Mouse (Mus musculus) heart, adult 8-10 months (tissue): ENCODE measurements around the gene Gm525. TPM values are rescaled to one million over a fixed set of nuclear protein-coding genes. Genes with fewer than 3 reads are reported as not detected.
A peak's percentile ranks its signal among the peaks of the same experiment; 100 is the strongest.
"Not testable (repeated sequence)": the region's sequence is repeated elsewhere in the genome, so short reads cannot be mapped to it uniquely, and the experiment has no call there.

ENCODE experiments used
- DNase-seq: peaks from one replicate; pipeline ENCODE4 v3.0.0; 2022; ENCODE audit warnings: low spot score
- total RNA-seq, 4 experiments: library from RNA; stranded (reverse); gene quantifications; 2 replicates each; pipeline ENCODE4 v1.2.4; 2022

Gm525 gene
- under 1 TPM in 1 of 4 experiments, not detected in 3; 0.60 TPM for total RNA-seq

GRCm38 (mm10) chr11:89073541-89073940 is at the start of gene Gm525:
Gene Gm525, plus strand, starts transcription at chr11:89073841.
- DNase-seq = no peak

DNA sequence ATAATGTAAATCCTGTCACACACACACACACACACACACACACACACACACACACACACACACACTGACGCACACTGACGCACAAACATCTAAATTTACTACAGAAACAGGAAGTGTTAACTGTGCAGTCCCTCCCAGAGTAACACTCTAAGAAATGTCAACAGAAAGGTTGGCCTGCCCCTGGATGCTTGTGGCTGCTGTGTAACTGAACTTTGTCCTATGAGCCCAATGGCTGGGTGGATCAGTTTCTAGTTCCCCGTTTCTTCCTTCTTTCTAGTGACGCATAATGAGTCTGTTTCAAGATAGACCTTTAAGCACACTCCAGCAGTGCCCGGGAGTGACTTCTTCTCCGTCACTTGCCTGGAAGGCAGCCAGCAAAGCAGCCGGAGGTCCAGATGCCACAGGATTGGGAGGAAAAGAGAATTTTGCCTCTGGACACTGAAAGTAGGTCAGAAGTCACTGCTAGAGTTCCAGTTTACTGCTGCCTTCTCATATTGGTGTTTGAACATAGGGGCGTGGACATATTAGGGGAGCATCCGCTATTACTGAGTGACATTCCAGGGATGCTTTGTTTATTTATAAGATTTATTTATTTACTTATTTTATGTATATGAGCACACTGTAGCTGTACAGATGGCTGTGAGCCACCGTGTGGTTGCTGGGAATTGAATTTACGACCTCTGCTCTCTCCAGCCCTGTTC is 49.3 kb upstream of the Gm525 start:
- DNase-seq = peak; percentile 87

DNA sequence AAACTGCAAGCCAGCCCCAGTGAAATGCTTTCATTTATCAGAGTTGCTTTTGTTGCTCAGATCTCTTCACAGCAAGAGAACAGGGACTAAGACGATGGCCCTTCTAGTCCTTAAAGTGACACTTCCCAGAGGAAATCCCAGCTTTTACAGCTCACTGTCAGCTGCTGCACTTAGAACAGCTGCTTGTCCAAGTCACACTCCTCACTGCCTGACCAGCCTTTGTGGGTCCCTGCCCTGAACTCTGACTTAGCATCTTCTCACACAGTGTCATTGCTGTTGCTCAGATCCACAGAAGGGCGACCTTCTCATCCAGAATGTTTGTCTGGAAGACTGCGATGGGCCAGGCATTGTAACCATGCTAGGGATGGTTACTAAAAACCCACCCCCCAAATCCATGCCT is 48.0 kb upstream of the Gm525 start:
- DNase-seq = no peak

DNA sequence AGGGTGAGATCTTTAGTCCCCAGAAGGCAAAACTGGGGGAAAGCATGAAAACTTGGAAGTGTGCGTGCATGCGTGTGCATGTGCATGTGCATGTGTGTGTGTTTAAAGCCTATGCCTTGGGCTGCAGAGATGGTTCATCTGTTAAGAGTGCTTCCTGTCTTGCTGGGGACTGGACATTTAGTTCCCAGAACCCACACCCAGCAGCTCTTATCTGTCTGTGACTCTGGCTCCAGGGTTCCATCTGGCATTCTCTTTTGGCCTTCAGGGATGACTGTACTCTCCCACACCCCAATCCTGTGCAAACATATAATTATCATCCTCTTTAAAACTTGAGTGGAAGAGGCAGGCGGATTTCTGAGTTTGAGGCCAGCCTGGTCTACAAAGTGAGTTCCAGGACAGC is 47.5 kb upstream of the Gm525 start:
- peak; percentile 66 for DNase-seq

DNA sequence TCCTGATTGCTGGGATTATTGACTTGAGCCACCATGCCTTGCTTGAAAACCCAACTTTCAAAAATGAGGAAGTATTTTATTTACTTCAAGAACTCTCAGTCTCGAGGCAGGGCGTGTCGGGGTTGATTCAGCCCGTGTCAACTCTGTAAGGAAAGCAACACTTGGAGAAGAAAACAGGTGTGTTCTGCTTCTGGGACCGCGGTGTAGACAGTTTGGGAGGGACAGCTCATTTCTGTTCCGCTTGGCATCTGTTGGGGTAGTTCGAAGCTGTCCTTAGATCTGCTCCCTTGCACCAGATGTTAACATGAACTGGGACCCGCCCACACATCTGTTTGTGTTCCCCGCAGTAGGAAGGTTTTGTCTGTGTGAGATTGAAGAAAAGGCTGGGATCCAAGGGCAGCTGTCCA is 45.7 kb upstream of the Gm525 start:
- peak; percentile 74 for DNase-seq

- DNase-seq = peak; percentile 51
Observed at GRCm38 (mm10) chr11:89028871-89029405, 44.7 kb upstream of the Gm525 start.

DNA sequence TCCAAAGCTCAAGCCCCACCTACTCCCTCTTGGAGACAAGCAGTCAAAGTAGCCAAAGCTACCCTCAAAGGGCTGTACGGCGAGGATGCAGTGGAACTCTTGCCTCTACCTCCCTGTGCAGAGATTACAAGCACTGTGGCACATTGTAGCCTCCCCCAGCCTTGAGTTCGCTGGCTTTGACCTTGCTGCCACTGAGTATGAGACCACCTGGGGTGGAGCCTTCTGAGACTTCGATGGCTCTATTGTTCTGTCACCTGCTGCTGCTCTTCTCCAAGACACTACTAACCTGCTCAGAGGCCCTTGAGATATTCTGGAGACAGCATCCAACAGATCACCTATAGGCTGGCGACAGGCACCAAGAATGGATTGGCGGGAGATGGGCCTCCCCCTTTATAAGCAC is 43.1 kb upstream of the Gm525 start:
- DNase-seq = no peak

DNA sequence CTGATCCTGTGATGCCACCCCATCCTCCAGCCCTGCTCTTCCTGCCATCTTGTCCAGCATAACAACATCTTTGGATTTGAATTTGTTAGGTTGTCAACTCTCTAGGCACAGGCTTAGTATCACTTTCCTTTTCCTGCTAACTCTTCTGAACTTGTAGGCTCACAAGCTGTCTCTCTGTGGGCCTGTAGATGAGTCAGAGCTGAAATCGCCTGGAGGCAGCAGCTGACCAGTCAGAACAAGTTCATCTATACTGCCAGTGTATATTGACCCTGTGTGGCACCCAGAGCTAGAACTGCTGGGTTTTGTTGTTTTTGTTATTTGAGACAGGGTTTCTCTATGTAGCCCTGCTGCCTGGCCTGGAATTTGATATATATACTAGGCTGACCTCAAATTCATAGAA is 42.5 kb upstream of the Gm525 start:
- DNase-seq = no peak

GRCm38 (mm10) chr11:89034592-89034991 is 39.0 kb upstream of the Gm525 start:
- no peak for DNase-seq

DNA sequence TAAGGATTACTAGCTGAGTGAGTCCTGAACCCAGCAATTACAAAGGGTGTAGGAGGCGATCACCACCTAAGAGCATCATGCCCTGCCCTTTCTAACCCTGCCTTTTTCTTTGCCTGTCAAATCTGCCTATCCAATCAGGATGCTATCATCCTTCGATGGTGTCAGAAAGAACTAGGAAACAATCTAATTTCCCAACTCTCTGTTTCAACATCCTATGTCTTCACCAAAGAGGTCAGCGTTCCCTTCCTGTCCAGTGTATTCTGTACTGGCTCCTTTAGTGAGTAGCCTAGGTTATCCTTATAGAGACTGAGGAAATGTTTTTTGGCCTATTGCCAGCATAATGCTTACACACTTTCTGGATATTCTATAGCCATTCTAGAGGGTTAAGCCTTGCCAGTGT is 38.1 kb upstream of the Gm525 start:
- DNase-seq = no peak

- no peak for DNase-seq
Observed at GRCm38 (mm10) chr11:89038496-89038895, 35.1 kb upstream of the Gm525 start.

GRCm38 (mm10) chr11:89039325-89039724 is 34.3 kb upstream of the Gm525 start:
- peak; percentile 62 for DNase-seq

DNA sequence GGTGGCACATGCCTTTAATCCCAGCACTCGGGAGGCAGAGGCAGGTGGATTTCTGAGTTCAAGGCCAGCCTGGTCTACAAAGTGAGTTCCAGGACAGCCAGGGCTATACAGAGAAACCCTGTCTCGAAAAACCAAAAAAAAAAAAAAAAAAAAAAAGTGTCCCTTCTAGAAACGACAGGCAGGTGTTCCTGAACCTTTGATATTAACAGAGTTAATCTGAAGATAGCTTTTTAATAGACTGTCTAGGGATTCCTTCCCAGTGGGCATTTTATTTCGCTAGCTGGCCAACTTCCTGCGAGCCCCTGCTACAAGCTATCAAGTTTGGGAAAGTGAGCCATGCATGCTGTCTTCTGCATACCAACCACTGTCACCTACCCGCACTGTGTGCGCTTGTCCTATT is 32.6 kb upstream of the Gm525 start:
- not testable (repeated sequence) for DNase-seq

DNA sequence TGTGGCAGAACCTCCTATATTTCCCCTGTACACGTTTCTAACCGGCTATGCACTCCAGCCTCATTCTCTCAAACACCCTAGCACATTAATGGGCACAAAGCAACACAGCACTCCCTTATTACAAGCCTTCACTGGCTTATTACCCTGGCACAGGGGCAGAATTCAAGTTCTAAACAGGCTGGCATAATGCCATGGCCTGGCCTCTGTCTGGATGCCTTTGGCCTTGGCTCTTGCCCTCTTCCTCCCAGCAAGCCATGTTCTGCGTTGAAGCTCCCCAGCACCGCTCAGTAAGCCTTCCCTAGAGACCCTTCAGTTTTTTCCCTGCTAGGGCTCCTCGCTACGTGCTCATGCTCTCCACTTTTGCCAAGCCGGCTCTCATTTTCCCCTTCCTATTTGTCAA is 30.6 kb upstream of the Gm525 start:
- no peak for DNase-seq

DNA sequence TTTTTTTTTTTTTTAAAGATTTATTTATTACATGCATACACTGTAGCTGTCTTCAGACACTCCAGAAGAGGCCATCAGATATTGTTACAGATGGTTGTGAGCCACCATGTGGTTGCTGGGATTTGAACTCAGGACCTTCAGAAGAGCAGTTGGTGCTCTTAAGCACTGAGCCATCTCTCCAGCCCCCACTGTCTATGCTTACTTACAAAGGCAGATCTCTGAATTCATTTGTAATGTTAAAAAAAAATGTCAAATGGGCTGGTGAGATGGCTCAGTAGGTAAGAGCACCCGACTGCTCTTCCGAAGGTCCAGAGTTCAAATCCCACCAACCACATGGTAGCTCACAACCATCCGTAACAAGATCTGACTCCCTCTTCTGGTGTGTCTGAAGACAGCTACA is 28.1 kb upstream of the Gm525 start:
- not testable (repeated sequence) for DNase-seq

DNA sequence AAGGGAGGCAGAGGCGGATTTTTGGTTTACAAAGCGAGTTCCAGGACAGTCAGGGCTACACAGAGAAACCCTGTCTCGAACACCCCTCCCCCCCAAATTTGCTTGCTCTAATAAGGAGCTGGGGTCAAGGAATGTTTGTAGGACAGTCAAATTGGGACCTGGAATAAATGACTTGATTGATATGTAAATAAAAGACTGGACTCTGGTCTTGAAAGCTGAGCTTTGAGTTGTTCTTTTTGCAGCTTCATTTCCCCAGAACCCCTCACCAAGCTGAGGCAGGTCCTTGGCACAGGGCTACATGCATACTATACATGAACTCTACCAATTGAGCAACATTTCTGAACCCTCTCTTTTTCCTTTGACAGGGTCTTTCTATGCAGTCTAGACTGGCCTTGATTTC is 27.6 kb upstream of the Gm525 start:
- DNase-seq = no peak

DNA sequence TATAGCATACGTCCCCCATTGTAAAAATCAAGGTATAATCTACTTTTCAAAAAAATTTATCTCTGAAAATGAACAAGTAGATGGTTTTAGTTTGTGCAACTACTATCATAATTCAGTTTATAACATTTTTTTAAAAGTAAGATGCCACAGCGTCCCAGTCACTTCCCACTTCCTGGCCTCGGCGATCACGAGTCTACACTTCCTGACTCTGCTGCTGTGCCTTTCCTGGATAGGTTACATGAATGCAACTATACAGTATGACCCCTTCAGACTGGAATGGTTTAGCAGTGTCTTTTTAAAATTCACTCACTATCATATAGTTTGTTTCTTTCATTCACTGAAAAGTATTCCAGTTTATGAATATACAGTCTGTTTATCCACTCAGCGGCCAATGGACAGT is 21.9 kb upstream of the Gm525 start:
- no peak for DNase-seq

DNA sequence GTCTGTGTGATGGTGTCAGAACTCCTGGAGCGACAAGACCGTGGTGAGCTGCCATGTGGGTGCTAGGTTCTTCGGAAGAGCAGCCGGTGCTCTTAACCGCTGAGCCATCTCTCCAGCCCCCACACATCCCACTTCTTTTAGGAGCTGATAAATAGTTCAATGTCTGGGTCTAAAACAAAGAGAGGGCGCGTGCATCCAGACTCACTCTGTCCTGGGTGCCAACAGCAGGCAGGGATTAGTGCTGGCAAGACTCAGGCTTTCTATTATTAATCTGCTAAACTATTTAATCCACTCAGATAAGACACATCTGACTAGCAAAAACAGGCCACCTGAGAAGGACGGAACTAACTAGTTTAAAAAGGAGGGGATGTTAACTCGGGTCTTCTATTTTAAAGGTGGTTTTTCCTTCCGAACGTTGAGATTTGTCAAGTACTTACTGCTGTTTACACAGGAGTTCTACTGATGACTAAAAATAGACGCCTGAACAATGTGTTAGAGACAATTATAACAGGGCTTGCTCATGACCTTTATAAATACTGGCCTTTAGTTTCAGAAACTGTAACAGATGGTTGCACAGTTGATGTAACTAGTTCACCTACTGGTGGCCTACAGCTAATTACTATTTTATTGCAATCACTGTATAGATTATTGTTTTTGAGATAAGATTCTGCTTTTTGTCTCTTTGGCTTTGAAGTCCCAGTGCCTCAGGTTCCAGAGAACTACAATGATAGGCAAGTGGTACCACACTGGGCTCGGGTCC is 17.5 kb upstream of the Gm525 start:
- no peak for DNase-seq

GRCm38 (mm10) chr11:89058515-89059270 is 14.9 kb upstream of the Gm525 start:
- DNase-seq = no peak

DNA sequence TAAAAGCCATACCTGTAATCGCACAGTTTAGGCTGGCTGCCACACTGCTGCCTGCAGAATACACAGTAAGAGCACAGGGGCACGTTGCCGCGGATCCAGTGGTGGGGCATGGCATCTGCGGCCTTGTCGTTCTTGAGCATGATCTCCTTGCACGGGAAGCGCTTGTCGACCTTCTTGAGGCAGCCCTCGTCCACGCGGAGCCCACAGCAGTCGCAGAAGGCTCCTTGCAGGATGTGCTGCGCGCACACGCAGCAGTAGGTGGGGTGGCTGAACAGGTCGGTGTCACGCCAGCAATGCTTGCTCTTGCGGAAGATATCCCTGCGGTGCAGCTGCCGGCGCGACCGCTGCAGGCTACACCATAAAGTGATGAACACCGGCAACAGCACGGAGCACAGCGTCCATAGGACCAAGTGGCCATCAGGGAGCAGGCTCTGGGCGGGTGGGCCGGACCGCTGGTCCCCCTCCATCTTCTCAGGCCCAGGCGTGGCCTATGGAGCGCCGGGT is 13.7 kb upstream of the Gm525 start:
- DNase-seq = no peak

- peak; percentile 85 for DNase-seq
Observed at GRCm38 (mm10) chr11:89060423-89061089, 13.1 kb upstream of the Gm525 start.

- no peak for DNase-seq
Observed at GRCm38 (mm10) chr11:89061362-89061761, 12.3 kb upstream of the Gm525 start.
